Mouse (Mus musculus): Measurements from ENCODE around the gene Ganab.
"Not testable (repeated sequence)": the region's sequence is repeated elsewhere in the genome, so short reads cannot be mapped to it uniquely, and the experiment has no call there.

Gene Ganab

DNA sequence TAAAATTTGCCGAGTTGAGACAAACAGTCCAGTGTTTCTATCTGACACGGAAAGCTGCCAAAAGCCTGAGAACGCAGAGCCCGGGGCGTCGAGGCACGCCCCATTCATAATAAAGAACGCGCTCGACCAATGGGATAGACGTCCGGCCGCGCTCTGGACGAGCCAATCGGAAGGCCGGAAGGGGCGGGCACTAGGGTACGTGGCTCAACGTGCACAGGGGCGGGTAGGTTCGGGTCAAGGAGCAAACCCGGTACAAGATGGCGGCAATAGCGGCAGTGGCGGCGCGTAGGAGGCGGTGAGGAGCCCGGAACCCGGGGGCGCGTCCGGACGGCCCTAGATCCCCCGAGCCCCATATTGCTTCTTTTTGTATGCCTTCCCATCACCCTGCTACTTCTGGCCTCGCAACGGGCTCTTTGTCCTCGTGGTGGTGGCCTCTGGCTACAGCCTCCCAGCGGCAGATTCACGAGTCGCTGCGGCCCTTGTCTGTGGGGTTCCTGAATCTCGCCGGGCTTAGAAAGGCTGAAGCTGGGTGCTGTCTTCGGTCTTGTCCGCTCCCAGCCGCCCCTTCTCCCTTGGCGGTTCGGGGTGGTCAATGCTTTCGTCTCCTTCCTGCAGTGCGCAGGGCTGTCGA lies at the start of gene Ganab:
Gene Ganab, plus strand, starts transcription at position 207 of the 631 bp plus-strand sequence.
- DNase-seq, result peak; percentile 94 to 95

GRCm38 (mm10) chr19:8848356-8848755 lies 49.5 kb upstream of the Ganab start:
- DNase-seq, result no peak

DNA sequence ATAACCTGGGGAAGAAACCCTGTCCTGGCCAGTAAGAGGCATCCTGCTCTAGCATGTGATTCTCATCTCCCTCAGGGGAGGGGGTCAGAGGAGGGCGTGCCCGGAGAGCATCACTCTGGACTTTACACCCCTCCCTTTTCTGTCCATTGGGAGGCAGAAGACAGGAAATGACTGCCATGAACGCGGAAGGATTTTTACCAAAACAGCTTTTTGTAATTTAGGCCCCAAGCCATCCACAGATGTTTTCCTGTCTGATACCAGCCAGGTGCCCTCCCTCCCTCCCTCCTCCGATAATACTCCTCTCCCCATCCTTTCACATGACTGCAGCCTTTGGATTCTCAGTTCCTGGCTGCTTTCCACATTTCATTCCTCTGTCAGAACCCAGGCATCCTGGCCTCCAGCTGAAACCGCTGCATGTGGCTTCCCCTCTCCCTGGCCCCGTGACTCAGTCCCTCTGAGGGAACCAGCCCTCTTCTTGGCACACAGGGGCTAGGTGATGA lies 47.4 kb upstream of the Ganab start, which contains the start of gene Lrrn4cl:
Gene Lrrn4cl, plus strand, starts transcription at position 367 of the 500 bp plus-strand sequence.
- DNase-seq, result peak in 1 of 2 experiments; percentile 57

DNA sequence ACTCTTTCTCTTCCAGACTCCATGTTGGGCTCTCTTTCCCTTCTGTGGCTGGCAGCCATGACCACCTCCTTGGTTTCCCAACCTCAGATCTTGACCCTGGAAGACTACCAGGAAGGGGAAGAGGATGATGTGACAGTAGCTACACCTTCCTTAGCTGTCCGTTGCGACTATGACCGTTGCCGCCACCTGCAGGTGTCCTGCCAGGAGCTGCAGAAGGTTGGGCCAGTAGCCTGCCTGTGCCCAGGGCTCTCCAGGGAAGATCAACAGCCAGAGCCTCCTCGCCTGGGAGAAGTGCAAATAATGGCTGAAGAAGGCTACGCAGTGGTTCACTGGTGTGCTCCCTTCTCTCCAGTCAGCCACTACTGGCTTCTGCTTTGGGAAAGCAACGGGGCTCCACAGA lies 46.2 kb upstream of the Ganab start:
- no peak for DNase-seq

GRCm38 (mm10) chr19:8852236-8852928 lies 45.5 kb upstream of the Ganab start:
- no peak for DNase-seq

- DNase-seq, result no peak
These were observed 44.8 kb upstream of the Ganab start for GRCm38 (mm10) chr19:8853117-8853516.

GRCm38 (mm10) chr19:8857689-8858088 lies 40.2 kb upstream of the Ganab start:
- DNase-seq, result peak in 1 of 2 experiments; percentile 69

GRCm38 (mm10) chr19:8859018-8859417 lies 38.9 kb upstream of the Ganab start:
- no peak for DNase-seq

GRCm38 (mm10) chr19:8864265-8864664 lies 33.6 kb upstream of the Ganab start:
- DNase-seq, result no peak

- not testable (repeated sequence) for DNase-seq
These were observed 27.5 kb upstream of the Ganab start for GRCm38 (mm10) chr19:8870381-8870780.

DNA sequence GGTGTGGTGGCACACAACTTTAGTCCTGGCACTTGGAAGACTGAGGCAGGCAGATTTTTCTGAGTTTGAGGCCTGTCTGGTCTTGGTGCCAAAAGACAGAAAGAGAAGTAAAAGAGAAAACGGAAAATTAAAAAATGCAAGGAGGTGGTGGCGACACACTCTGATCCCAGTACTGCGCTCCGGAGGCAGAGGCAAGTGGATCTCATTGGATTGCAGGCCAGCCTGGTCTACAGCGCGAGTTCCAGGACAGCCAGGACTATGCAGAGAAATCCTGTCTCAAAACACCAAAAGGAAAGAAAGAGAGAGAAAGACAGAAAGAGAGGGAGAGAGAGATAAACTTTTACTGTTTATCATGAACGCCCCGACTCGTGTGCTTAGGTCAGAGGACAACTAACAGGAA lies 27.0 kb upstream of the Ganab start:
- DNase-seq, result no peak

GRCm38 (mm10) chr19:8871267-8872186 lies 26.3 kb upstream of the Ganab start, which contains the start of gene Ubxn1:
Gene Ubxn1, plus strand, starts transcription at chr19:8871496.
- peak; percentile 95 to 97 for DNase-seq

- no peak for DNase-seq
These were observed 25.5 kb upstream of the Ganab start for GRCm38 (mm10) chr19:8872266-8872840.

GRCm38 (mm10) chr19:8875031-8875430 lies 22.8 kb upstream of the Ganab start:
- no peak for DNase-seq

- peak; percentile 91 for DNase-seq
These were observed 17.4 kb upstream of the Ganab start, which contains the start of gene Uqcc3 for GRCm38 (mm10) chr19:8880311-8881033. Gene Uqcc3, minus strand, starts transcription at chr19:8880923.

GRCm38 (mm10) chr19:8881034-8881392 lies 16.9 kb upstream of the Ganab start:
- DNase-seq, result no peak

- DNase-seq, result no peak
These were observed 14.3 kb upstream of the Ganab start, which contains the start of the genes Lbhd1 and Gm49403 for GRCm38 (mm10) chr19:8883616-8884015. Gene Lbhd1, plus strand, starts transcription at chr19:8883732. Gene Gm49403, plus strand, starts transcription at chr19:8883930.

- no peak for DNase-seq
These were observed 10.8 kb upstream of the Ganab start for GRCm38 (mm10) chr19:8886916-8887584.

DNA sequence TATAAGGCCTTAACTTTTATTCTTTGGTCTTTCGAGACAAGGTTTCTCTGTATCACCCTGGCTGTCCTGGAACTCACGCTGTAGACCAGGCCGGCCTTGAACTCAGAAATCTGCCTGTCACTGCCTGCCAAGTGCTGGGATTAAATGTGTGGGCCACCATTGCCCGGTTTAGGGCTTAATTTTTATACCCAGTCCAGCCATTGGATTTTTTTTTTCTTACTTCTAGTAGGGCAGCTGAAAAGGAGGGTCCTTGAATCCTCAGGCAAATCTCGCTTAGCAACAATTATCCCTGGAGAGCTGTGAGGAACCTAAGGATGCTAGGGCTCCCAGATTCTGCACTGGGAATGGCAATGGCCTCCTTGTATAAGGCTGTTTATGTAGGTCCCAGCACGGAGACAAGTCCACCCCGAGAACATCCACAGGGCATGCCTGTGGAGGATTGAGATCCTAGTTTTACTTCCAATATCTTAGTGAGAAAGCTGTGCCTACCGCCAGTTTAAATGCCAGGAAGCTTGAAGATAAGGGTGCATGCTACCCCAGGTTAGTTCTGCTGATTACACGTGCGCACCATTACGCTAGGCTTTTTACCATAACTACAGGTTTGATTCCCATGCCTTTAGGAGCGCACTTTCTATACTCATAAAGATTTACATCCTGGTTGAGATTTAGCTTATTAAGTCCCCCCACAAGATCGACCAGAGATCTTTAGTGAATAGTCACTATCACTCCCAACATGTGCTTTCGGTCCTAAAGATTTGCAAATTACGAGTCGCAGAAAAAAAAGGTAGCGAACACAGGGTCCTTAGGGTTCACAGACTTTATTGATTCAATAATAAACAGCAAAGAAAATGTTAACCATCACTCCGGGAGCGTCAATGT lies 10.0 kb upstream of the Ganab start:
- DNase-seq, result no peak
